Mouse (Mus musculus) cerebellum, postnatal 36 days (tissue): ENCODE measurements at regions not wholly inside any gene's neighbourhood (a gene's known extent, or its start where the extent isn't known, plus 50 kb on each side); places are given as distances from the start of the nearest gene placed in this dataset.

Experiments used
- DNase-seq, 2 experiments: peaks; one replicate each; pipeline ENCODE4 v3.0.0; 2021 to 2022; ENCODE audit warnings: mixed read lengths in 2 of 2

- no peak for DNase-seq
These were observed 1351.9 kb upstream of the Zeb2 start for GRCm38 (mm10) chr2:46468936-46469629.

DNA sequence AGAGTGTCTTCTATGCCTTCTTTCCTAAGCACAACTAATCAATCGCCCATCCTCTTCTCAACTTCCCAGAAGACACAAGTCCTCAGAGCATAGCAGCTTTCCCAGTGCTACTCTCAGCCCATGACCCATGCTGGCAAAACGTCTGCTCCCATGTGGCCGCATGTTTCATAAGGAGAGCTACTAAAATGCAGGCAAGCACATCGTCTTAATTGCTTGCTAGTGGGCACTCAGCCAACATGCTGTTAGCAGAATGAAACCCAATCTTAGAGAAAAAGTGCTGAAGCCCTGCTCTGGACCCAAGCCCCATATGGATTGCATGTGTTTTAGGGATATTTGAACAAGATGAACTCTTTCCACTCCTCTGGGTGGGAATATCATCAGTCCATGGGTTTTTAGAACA, 1348.2 kb upstream of the Zeb2 start:
- no peak for DNase-seq

DNA sequence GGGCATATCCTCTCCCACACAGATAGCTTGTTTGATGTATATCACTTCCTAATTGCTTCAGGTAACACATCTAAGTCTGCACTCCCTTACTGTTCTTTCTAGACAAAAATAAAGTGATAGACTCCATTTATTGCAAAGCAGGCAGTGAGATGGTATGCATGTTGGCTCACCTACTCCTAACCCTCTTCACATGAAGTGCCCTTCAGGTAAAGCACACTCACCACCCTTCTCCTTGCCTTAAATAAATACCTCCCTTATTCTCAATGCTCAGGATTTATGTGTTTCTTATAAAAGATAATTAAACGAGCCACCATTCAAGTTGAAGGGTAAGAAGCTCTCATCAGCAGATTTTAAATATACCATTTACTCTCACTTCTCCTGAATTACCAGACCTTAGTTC, 1347.7 kb upstream of the Zeb2 start:
- no peak for DNase-seq

DNA sequence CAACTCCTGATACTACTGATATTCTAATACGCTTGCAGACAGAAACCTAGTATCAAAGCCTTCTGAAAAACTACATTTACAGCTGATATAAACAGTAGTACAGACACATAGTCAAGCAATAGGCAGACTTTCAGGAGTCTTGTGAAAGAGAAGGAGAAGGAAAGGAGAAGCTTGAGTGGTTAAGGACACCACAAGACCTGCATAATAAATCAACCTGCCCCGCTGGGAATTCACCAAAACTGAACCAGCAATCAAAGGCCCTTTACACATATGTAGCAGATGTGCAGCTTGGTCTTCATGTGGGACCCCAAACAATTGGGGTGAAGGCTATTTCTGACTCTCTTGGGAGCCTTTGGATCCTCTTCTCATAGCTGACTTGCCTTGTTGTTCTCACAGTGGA, 1345.5 kb upstream of the Zeb2 start:
- DNase-seq, result no peak

DNA sequence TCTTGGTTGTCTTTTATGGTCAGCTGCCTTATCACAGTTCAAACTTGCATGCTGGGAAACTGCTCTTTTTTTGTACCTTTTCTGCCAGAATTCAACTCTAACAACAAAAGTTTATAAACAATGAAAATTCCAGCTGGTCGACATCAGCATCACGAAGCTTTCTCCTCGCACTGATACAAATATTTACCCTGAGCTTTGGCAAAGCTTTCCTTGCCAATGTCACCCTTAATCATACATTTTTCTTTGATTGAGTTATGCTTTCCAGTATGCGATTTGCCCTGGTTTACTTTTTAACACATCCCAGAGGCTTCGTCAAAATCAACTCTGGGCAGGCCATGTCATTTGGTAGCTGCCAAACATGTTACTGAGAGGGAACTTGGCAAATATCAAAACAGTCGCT, 1333.5 kb upstream of the Zeb2 start:
- no peak for DNase-seq

- no peak for DNase-seq
These were observed 1328.1 kb upstream of the Zeb2 start for GRCm38 (mm10) chr2:46445306-46445705.

DNA sequence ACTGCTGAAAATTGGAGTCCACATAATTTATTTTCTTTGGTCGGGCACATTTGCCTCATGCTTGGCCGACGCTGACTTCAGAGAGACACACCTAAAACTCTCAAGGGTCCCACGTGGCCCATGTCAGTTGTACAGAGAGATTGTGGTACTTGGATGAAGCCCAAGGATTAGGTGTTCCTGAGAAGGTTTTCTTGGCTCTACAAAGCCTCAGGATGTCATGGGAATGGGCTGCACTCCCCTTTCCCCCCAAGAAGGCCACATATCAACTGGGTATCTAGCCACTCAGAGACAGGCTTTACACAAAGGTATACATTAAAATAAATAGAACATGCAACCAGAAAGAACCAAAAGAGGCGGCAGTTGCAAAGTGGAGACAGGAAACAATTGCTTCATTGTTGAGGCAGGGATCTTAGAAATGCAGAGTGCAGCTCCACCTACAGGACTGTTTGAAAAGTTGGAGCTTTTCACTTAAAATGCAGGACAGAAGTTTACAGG, 1326.5 kb upstream of the Zeb2 start:
- DNase-seq, result peak in 1 of 2 experiments; percentile 20

GRCm38 (mm10) chr2:46443061-46443685, 1326.0 kb upstream of the Zeb2 start:
- no peak for DNase-seq

GRCm38 (mm10) chr2:46442576-46442975, 1325.4 kb upstream of the Zeb2 start:
- DNase-seq, result no peak

DNA sequence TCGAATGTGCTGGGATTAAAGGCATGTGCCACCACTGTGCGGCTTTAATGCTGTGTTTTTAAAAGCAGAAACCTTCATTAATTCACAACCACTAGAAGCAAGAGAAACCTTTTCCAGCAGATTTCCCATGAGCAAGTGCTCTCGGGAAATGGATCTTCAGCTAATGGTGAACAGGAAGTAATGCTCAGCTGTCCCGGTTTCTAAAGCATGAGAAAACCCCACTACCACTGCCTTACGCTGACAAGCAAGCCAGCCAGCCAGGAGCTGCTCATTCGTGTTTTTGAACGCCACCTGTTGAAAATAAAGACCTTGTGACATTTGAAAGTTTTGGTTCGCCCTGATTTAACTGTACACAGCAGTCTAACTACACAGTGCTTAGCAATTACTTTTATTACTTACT, 1324.7 kb upstream of the Zeb2 start:
- DNase-seq, result no peak

- no peak for DNase-seq
These were observed 1324.2 kb upstream of the Zeb2 start for GRCm38 (mm10) chr2:46441348-46441747.

DNA sequence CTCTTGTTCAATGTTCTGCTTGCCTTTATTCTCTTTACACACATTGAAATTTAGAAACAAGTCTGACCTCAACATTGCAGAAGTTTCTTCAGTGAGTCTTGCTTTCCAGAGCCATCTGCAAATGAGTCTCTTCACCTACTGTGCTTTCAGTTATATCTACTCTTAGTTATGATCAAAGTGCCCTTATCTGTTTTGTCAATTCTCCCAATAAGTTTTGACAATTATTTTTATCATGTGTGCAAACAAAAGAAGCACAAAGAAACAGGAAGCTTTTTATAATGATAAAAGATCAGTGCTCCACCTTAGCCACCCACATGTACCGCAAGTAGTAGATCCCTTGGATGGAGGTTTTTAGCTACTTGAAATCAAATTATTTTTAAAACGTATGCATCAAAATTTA, 1322.8 kb upstream of the Zeb2 start:
- DNase-seq, result no peak

DNA sequence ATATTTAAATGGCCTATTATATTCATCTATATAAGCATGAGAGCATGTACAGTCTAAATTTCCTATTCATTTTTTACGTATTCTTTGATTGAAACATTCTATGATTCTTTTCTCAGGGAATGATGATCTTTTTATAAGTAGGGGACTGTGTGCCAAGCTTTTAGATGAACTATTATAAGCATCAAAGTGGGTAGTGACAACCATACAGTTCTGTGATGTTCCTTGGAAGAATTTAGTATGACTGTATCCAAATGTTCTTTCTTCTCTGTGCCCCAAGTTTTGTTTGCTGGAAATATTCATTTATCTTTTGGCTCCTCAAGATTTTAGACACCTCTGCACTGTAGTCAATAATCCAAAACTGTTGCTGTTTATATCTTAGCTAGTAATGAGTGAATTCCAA, 1301.1 kb upstream of the Zeb2 start:
- no peak for DNase-seq

- no peak for DNase-seq
These were observed 1285.3 kb upstream of the Zeb2 start for GRCm38 (mm10) chr2:46402373-46403114.

DNA sequence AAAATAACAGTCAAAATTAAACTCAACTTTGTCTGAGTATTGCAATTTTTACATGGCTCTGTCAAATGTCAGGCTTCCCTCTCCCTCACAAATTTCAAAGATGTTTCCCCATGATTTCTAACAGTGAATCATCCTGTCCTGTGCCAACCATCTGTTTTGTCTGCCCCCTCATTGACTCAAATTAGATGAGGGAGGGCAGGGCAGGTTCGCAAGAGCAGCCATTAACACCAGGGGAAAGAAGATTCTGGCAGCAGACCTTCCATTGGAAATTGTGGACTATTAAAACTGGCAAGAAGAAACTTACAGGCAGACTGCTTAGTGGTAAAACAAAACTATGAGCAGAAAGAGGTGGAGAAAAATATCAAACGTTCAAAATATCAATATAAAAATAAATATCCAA, 1277.0 kb upstream of the Zeb2 start:
- peak; percentile 9 to 16 for DNase-seq

- no peak for DNase-seq
These were observed 1255.8 kb upstream of the Zeb2 start for GRCm38 (mm10) chr2:46372847-46373461.

- DNase-seq, result no peak
These were observed 1254.6 kb upstream of the Zeb2 start for GRCm38 (mm10) chr2:46371755-46372154.

DNA sequence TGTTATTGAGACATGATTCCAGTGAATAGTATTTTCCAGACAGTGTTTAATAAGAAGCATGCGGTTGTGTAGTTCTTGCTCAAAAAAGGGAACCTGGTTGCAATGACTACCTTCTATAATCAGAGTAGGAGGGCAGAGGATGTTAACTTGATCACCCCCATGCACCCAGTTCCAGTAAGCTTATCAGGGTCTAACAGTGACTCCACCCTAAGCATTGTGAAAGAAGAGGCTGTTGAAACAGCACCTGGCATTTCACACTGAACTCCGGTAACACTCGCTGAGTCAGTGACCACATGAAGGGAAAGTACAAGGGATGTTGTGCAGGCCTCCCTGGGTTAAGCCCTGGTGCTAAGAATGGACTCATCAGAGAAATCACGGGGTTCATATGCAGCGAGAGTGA, 1253.8 kb upstream of the Zeb2 start:
- DNase-seq, result no peak

GRCm38 (mm10) chr2:46368882-46369281, 1251.7 kb upstream of the Zeb2 start:
- DNase-seq, result no peak

- no peak for DNase-seq
These were observed 1248.9 kb upstream of the Zeb2 start for GRCm38 (mm10) chr2:46366135-46366485.

- no peak for DNase-seq
These were observed 1248.4 kb upstream of the Zeb2 start for GRCm38 (mm10) chr2:46365428-46366134.

- no peak for DNase-seq
These were observed 1243.0 kb upstream of the Zeb2 start for GRCm38 (mm10) chr2:46360049-46360712.
